Mouse (Mus musculus) monocyte, adult 59 days (primary cell): Measurements from ENCODE around the gene Pelo. TPM values are rescaled to one million over a fixed set of nuclear protein-coding genes. Genes with fewer than 3 reads are reported as not detected.

Source experiments
- total RNA-seq, 2 experiments: library from RNA; stranded (reverse); gene quantifications; one replicate each; pipeline ENCODE4 v1.2.4; 2023

Pelo gene
- total RNA-seq = 10 to 100 TPM; 16.4 to 19.6 TPM

DNA sequence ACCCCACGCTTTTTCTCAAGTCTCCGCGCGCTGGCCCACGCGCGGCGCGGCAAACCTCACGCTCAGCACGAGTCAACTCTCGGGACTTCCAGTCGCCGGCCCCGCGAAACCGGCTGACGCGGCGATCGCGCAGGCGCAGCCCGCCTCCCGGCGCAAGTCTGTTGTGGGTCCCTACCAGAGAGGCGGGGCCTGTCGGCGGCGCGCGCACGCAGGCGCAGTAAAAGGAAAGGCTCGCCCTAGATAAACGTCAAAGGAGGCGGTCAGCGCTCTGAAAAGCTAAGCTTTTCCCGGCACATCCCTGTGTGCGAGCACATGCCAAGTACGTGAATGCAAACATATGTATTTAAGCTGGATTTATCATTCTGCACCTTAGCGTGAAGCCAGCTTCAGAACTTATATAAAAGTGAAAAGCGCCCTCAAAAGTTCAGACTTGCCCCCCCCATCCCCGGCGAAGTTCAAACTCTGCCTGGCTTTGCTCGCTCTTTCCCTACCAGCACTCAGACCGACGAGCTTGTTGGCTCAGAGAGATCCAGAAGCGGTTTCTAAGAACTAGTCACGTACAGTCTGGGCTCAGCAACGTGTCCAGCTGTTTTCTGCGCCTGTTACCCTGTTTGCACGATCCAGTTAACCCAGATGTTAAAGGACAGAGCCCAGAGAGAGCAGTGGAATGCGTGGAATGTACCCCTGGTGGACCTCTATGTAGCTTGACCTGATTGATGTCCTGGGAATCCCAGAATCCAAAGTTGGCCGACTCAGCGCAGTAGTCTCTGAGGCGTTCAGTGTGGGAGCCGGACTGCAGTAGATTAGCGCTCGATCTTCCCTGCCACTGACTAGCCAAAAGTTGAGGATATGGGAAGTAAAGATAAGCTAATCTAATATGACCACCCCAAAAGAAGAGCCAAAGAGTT, at the start of gene Pelo:
TSS of gene Pelo (minus strand) at position 118 of the 908 bp plus-strand sequence.

DNA sequence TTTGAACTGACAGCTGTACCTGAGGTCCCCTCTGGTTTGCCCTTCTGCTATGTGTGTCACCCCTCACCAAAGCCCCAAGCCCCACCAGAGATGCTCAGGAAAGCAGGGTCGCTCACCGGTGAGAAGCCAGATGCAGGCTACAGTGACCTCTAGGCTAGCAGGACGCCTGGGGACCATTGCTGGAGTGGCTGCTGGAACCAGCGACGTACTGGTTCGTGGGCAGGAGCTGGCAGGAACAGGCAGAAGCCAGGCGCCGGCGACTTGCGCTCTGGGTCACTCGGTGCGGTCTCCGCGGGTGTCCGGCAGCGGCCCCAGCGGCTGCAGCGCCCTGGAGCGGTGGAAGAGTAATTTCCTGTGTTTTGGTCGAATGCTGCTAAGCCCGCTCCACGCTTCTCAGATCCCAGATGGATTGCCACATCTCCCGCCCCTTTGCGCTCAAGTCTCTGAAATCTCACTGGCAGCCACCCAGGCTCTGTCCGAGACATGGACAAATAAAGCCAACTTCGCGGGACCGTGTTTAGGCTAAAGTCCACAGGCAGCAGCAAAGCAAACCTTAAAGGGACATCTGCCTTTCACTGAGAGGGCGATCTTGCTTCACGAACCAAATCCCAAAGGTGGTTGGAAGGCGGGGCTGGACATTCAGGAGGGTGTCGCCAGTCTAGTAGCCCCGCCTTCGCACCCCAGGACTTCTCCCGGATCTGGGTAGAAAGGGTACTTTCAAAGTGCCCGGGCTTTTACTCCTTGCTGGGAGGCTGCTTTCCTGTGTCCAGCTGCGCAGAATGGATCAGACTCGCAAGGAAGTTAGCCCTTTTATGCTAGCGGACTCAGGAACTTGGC, 11.6 kb upstream of the Pelo start, which contains the start of the genes Gm49395 and Itga1:
TSS of gene Gm49395 (minus strand) at position 567 of the 837 bp plus-strand sequence.
TSS of gene Itga1 (minus strand) at position 610 of the 837 bp plus-strand sequence.

Other genes with a start within 250 kb of the Pelo start
- under 1 TPM in 1 of 2 experiments, not detected in 1; 0.10 TPM for gene Itga2, start 158.1 kb downstream of the Pelo start, total RNA-seq
- gene Gm49395, start 11.7 kb upstream of the Pelo start, total RNA-seq = 1 to 10 TPM; 3.6 to 6.9 TPM
- 10 to 100 TPM; 14.0 to 17.9 TPM for gene Itga1, start 11.8 kb upstream of the Pelo start, total RNA-seq